Mouse (Mus musculus) yolk sac, embryonic 10.5 days (tissue): Measurements from ENCODE around the gene Zfc3h1.

ENCODE experiments used
- DNase-seq: peaks from one replicate; pipeline ENCODE4 v3.0.0-alpha.2; 2017; ENCODE audit warnings: low spot score

Zfc3h1 gene

DNA sequence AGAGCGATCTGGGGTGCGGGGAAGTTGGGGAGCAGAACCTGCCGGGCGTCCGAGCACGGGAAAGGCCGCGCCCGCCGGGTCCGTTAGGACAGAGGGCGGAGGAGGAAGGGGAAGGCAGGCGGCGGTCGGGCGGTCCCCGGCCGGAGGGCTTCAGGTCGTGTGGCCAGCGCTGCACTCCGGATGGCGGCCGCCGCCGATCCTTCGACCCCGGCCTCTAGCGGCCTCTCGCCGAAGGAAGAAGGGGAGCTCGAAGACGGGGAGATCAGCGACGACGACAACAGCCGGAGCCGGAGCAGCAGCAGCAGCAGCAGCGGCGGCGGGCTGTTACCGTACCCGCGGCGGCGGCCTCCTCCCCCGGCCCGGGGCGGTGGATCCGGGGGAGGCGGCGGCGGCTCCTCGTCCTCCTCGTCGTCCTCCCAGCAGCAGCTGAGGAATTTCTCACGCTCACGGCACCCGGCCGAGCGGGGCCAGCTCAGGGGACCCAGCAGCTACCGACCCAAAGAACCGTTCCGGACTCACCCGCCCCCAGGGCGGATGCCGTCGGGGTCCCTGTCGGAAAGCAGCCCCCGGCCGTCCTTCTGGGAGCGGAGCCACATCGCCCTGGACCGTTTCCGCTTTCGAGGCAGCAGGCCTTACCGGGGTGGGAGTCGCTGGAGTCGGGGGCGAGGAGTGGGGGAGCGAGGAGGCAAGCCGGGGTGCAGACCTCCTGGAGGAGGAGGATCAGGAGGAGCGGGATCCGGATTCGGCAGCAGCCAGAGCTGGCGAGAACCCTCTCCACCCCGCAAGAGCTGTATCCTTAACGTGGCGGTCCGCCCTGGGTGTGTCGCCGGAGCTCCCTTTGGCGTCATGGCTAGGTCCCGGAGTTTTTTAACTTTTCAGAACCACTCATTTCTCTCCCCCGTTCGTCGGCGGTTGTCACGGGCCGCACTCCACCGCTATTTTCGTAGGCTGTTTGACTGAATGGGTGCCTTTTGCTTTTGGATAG, 551 bp downstream of the Zfc3h1 start:
- peak; percentile 74 for DNase-seq

DNA sequence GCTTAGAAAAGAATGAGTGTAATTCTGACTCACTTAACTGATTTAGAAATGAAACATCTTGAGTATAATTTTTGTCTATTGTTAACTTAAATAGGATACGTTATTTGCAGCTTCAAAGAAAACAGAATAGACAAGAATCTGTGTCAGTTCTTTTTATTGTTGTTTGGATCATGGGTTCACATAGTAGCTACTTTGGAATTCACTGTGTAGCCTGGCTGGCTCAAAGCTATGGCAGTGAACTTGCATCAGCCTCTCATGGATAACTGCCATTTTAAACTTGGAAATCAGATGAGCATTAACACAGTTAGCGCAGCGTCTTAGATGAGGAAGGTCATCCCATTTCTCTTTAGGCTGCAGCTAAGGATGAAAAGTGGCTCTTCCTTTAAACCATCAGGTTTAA, 3.1 kb downstream of the Zfc3h1 start:
- DNase-seq, result no peak

DNA sequence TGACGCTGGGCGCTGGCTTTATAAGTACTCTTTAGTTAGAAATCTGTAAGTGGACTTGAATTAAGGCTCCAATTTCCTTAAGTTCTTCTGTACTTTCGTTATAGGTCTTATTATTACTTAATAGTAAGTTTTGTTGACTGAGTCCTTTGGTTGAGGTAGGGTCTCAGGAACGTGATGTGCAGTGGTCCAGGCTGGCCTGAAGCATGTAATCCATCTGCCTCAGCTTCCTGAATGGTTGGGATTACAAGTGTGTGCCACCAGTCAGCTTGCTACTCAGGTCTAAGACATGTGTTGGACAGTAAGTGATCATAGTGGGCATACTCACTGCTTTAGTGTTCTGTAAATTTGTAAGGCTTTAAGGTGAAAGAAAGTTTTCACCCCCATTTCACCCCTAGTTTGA, 6.3 kb downstream of the Zfc3h1 start:
- DNase-seq, result no peak

DNA sequence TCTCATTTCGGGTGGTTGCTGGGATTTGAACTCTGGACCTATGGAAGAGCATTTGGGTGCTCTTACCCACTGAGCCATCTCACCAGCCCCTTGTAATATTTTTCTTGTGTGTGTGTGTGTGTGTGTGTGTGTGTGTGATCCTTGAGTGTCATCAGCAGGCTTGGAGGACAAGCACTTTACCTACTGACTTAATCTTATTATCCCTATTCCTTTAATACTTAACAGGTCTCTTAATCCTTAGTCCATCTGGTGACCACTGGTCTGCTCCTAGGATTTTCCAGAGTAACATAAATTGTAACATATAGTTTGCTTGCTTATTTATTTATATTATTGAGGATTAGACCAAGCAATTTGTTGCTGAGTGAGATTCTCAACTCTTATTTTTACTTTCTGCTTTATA, 7.1 kb downstream of the Zfc3h1 start:
- DNase-seq, result no peak

DNA sequence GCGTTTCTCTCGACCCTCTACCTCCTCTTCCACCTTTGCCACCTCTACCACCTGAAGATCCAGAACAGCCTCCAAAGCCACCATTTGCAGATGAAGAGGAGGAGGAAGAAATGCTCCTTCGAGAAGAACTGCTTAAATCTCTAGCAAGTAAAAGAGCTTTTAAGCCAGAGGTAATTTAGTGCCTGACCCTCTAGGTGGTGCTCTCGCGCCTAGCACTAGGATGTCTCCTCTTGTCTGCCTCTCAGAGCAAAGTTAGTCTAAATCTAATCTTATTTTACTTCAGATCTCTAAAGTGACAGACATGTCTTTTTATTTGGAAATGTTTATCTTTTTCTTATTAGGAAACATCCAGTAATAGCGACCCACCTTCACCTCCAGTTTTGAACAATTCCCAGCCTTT, 21.6 kb downstream of the Zfc3h1 start:
- DNase-seq, result peak; percentile 27

DNA sequence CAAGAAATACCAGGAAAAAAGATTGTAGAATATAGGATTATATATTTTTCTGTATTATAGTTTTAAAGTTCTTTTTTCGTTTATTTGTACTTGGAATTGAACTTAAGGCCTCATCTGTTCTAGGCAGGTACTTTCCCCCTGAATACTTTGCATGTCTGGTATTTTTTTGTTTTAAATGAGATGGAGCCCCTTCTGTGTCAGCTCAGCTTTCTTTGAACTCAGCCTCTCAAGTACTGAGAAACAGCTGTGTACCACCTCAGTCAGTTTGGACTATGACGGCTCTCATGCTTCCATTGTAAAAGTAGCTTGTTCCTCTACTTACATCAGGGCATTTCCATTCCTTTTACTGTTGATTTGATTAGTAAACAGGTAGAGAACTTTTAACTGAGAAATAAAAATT, 28.7 kb downstream of the Zfc3h1 start:
- DNase-seq, result no peak

DNA sequence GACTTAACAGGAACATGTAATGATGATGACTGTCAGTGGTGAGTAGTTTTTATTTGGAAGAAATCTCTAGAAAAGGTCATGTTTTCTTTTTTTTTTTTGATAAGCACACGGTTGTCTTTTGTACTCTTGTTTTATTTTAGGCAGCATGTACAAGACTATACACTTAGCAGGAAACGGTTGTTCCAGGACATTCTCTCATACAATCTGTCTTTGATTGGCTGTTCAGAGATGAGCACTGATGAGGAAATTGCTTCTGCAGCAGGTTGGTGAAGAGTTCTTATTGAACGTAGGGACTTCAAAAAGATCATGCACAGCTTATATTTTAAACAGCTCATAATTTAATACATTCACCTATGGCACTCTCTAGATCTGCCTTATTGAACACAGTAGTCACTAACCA, 29.3 kb downstream of the Zfc3h1 start:
- no peak for DNase-seq

DNA sequence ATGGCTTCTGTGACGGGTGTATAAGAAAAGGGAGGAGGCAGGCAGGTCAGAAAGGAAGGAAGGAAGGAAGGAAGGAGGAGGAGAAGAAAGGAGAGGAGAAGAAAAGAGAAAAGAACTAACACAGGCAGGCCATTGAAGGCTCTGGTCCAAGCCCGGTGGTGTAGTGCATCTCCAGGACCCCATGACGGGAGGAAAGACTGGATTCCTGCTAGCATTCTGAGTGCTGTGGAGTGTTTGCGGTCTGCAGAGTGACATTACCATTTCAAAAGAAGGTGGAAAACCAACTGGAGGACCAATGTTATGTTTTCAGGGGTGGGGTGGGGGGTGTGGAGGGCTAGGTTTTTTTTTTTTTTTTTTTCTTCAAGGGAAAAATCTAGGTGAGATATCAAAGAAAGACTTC, 37.2 kb downstream of the Zfc3h1 start:
- no peak for DNase-seq

DNA sequence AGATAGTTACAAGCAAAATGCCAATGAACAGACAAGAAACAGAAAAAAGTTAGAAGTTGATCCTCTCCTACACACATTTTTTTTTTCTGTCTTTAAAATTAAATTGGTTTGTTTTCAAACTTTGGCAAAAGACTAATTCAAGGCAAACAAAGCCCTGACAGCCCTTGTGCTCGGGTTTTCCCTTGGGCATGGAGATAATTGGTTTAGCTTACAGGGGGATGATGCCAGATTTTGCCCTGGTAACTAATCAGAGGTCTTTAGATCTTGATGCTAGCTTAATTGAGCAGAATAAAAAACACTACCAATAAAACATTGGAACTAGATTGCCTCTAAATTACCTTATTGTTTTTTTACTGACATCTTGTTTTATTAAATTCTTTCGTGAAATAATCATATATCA, 40.6 kb downstream of the Zfc3h1 start:
- DNase-seq, result no peak

DNA sequence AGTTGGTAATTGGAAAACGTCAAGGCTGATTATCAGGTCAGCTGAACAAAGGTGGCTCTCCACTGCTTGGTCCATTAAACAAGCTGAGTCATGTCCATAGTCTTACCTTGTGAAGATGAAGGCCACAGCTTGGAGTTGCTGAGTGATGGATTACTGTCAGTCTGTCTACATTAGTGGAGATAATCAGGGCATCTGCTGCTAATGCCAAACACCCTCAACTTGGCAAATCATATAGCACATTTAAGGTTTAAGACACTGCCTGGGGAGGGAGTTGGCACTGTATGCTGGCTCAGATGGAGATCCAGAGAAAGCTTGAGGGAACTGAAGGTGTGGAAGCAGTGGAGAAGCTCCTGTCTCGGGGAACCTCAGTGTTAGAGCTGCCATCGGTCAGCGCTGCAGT, 52.5 kb downstream of the Zfc3h1 start:
- no peak for DNase-seq

DNA sequence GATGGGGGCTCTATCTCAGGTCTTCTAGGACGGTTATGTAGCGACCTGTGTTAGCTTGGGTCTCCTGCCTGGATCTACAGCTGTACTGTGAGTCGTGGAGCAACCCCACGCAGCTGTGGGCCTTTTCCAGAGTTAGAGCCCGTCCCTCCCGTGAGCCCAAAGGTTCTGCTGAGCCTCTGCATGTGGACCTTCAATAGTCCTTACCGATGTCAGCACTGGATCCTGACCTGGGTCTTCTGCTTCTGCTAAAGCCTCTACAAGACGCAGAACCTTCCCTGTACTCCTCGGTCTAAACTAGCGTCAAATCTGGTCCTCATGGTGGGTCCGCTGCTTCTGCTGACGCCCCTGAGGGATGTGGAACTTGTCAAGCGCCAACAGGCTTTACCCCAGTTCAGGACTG, 63.9 kb downstream of the Zfc3h1 start:
- DNase-seq, result no peak

DNA sequence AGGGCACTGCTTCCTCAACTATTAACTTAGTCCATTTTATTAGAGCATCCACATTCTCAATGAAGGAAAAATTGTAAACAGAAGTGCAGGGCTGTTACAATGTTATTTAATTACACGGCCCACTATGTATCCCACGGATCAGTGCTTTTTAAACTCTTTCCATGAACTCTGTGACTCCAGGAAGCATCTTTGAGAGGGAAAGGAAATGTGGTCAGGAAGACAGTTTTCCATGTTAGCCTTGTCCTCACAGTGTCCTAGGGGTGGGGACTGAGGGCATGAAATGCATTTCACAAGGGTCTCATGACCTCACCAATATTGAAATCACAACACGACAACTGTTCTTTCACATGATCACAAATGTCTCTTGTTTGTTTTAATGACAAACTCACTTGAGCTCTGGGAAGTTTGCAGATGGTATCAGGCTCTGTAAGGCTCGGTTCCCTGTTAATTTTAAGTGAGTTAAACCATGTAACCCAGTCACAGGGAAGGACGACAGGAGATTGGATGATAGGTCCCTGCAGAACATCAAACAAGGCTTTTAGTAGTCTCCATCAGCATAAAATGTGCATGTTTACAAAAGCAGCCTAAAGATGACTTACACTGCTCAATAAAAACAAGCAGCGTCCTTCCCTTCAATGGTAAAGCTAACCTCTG, 72.7 kb downstream of the Zfc3h1 start:
- DNase-seq, result no peak

DNA sequence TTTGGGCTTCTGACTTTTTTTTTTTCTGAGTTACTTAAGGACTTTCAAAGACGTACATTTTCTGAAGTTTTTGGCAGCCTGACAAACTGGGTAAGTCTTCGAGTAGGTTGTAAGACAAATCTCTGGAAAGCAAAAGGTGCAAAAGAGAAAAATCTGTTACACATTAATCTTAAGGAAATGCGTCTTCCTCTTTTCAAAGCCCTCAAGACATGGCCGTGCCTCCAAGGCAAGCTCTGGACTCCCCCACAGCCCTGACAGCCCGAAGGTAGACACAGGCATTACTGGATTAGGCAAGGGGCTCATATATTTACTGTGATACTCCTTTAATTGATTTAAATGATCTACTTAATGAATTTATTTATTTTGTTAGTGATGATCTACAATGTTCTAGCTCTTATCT, 77.9 kb downstream of the Zfc3h1 start:
- DNase-seq, result no peak

DNA sequence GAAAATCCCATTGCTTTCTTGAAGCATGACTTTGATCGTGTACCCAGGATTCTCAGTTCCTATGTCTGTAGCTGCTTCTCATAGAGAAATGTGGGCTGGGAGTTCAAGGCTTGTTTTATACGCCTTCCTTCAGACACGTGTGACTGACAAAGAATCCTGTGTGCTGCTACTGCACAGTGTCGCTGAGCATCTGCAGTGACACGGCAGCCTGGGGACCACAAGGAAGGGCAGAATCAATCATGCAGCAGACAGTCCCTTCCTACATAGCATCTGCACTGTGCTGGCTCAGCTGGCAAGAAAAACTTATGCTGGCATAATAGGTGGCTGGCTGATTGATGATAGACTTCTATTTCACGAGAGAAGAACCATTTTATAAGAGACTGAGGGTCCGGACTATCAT, 80.3 kb downstream of the Zfc3h1 start:
- DNase-seq, result no peak

DNA sequence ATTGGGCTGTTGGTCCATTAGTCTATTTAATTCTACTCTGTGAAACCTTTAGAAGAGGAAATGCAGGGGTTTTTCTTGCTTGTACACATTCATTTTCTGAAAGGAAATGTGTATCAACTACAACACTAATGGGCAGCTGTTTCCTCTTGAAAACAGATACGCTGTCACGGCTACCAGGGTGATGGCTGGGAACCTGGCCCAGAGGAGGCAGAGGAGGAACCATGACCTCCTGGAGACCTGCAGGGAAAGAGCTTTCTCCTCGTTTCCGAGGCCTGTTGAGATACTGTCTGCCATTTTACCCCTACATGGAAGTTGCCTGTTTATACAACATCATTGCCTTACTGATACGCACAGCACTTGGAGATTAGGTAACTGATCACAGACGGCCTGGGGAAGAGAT, 81.0 kb downstream of the Zfc3h1 start:
- no peak for DNase-seq

DNA sequence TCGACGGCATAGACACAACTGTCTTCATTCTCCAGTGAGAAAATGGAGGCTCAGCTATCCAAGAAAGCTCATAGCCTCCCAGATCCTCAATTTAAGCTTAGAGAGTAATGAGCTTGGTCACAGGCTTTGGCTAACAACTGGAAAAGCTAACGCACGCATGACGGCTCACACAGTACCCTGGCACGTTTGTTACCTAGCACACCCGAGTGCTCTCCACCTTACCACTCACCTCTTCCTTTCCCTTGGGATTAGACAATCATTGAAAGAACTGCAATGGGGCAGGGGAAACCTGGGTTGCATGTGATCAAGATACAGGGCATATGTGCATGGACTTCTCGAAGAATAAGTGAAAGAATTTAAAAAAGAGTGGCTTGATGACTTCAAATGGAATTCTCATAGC, 83.2 kb downstream of the Zfc3h1 start:
- DNase-seq, result no peak

DNA sequence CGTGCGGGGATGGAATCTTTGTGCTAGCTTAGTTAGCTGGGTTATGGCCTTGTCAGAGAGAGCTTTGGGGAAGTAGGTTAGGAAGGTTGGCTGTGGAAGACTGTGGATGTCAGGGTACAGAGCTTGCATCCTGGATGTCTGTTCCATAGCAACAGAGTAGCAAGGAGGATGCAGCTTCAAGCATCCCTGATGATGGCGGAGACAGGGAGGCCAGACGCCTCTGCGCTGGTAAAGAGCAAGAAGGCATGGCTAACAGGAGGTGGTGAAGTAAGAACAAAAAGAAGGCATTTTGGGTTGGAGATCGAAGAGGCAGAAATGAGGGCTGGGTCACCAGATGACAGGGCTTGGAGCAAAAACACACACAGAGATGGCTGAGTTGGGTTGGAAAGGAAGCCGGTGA, 83.9 kb downstream of the Zfc3h1 start:
- no peak for DNase-seq

DNA sequence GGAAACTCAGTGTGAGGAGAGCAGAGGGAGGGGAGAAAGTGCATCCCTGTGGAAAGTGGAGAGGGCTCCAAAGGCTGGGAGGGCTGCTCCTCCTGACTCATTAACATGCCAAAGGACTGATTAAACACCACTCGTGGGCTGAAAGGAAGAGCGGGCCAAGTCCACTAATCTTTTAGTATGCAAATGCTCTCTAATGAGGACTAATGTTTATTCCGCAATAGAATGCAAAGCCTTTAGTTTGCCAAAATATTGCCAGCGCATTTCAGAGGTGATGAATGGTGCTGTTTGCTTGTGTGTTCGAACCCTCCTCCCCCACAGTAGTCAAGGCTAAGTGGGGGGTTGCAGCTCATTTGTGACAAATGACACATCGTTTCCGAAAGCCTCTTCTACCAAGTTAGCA, 84.3 kb downstream of the Zfc3h1 start:
- DNase-seq, result no peak

DNA sequence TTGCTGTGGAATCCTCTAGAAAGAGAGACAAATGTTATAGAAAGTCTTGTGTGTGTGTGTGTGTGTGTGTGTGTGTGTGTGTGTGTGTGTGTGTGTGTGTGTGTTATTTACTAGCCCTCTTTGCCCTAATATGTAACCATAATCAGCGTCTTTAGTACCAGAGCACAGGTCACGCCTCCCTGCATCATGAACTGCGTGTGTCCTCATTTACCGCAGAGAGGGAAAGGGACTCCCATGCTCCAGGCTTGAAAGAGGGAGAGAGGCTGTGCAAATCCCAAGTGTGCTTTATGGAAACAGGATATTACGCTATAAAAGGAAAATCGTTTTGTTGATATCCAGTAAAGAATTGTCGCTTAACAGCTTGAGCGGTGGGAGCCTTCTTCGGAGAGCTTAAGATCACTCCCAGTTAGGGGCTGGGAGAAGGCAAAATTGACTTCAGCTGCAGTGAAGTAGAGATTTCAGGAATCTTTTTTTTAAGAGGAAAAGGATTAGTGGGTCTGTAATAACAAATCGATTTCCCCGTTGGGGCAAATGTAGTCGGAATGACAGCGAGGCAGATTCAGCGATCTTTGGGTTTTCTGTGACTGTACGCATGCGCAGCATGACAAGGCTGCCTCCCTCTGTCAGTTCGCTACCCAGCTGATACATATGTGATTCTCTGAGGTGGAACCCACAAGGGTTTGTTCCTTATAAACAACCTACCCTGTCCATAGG, 86.0 kb downstream of the Zfc3h1 start:
- DNase-seq, result no peak

DNA sequence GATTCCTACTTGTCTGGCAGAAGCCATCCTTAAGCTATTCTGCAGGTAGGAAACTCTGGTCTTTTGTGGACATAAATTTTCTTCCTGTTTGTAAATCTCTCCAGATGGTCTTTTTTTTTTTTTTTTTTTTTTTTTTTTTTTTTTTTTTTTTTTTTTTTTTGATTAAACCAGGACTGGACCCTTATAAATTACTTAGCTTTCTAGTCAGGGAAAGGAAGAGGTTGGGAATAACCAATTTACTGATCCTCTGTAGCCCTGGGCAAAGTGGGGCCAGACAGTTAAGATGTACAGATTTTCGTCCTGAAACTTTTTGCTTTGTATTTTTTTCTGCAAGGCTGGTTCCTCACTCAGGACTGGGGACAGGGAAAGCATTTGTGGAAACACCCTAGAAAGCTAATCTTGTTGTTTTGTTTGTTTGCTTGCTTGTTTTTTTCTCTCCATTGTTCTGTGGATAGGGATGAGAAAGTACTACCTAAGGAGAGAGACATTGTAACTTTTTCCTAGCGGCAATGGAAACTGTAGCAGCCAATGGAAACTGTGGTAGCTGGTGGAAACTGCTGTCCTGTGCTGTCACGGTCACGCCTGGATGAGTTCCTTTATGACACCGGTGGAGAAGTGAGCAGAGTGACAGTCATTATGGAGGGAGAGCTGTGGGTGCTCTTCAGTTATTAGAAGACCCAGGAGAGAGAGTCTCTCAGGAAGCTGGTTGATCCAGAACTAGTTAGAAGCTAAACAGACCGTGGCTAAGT, 88.6 kb downstream of the Zfc3h1 start:
- DNase-seq, result no peak

DNA sequence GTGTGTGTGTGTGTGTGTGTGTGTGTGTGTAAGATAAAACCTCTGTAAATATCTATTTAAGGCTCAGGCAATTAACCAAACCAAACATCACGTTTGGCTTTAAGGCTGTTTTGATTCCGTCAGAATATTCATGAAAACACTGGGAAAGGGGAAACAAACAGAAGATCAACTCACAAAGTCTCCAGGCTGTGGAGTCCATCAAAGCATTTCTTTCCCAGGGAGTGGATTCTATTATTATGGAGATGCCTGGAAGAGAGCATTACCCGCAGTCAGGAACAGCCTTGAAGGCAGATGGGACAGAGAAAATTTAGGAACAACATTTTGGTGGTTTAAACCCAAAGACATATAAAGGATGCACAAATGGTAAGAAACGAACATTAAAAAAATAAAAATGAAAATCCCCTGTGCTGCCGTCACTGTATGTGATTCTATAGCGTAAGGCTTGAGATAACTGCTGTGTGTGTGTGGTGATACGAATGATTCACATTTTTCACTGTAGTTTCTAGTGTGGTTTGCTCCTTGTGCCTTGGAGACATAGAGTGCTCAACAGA, 90.3 kb downstream of the Zfc3h1 start:
- no peak for DNase-seq

DNA sequence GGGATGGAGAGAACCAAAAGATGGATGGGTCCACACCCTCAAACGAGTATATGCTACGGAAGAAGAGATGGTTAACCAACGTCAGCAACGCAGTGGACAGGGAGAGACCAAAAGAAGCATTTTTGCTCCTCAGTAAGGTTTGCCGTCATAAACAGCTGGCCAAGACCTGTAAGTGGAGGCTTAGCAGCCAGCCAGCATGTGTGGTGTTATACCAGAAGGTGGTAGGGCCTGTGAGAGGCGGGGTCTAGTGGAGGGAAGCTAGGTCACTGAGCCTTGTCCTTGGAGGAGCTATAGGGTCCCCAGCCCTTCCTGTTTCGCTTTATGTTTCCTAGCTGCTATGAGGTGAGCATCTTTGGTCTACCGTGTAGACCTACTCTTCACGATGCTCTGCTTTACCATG, 91.7 kb downstream of the Zfc3h1 start:
- DNase-seq, result no peak
